21 mouse cellular contexts compared by ENCODE assay signal in genomic region chr17:56271609-56272253, GRCm38 (mm10). TPM values are rescaled to one million over a fixed set of nuclear protein-coding genes. Genes with fewer than 3 reads are reported as not detected.
"Had no signal": no experiment of that assay in that cellular context is flagged by ENCODE, and none has a peak within 500 bp of the region (broad histone marks: within the 10 kb centered on the region; RNA-seq: fewer than 3 reads in every experiment).

No protein-coding gene starts in this region.

- H3K36me3 ChIP-seq: neural tube, embryonic 15.5 days had no signal

- H3K27ac ChIP-seq: limb, embryonic 15.5 days; liver, embryonic 12.5 days; midbrain, embryonic 13.5 days; neural tube, embryonic 15.5 days had no signal

- H3K4me2 ChIP-seq: limb, embryonic 15.5 days; liver, embryonic 12.5 days; midbrain, embryonic 13.5 days; neural tube, embryonic 15.5 days had no signal

- H3K4me3 ChIP-seq: limb, embryonic 15.5 days; liver, embryonic 12.5 days; midbrain, embryonic 13.5 days; neural tube, embryonic 15.5 days had no signal

- H3K27me3 ChIP-seq: limb, embryonic 15.5 days; liver, embryonic 12.5 days; midbrain, embryonic 13.5 days; neural tube, embryonic 15.5 days had no signal

- H3K9me3 ChIP-seq: limb, embryonic 15.5 days; liver, embryonic 12.5 days; midbrain, embryonic 13.5 days; neural tube, embryonic 15.5 days had no signal

- ATAC-seq: liver, embryonic 12.5 days; midbrain, embryonic 13.5 days had no signal

- DNase-seq: kidney, adult 18-20 months; right cerebral cortex, adult 18-20 months; right cerebral cortex, postnatal 25 days; thymus, adult 2 months; thymus, postnatal 25 days had no signal

- H3K9ac ChIP-seq: limb, embryonic 15.5 days; liver, embryonic 12.5 days; midbrain, embryonic 13.5 days; neural tube, embryonic 15.5 days had no signal

RNA-seq across cellular contexts. Expression of gene Arrdc5, which starts 28.4 kb away (rescaled TPM):
- total RNA-seq: layer of hippocampus, postnatal 25 days; left cerebral cortex, adult 8-10 months; left cerebral cortex, postnatal 25 days; megakaryocyte progenitor cell, adult 5-6 weeks; midbrain, postnatal 0 days had no signal
- polyA plus RNA-seq: kidney, embryonic 14.5 days; limb, embryonic 11.5 days; limb, embryonic 15.5 days; liver, embryonic 12.5 days; lung, embryonic 16.5 days; midbrain, embryonic 13.5 days; midbrain, postnatal 0 days; neural tube, embryonic 11.5 days; neural tube, embryonic 15.5 days; small intestine, adult 2 months; stomach, embryonic 16.5 days; thymus, adult 2 months; urinary bladder, adult 2 months had no signal
